Mouse (Mus musculus): ENCODE measurements around the gene Rtn3.

- TF ChIP-seq POLR2A (IDR thresholded peaks at IDR 0.05; ENCODE audit: low read depth, low read length): no peak
- TF ChIP-seq CTCF (conservative IDR thresholded peaks at IDR 0.05; ENCODE audit: insufficient read depth, insufficient read length, low read depth, low read length): no peak
Measured at GRCm38 (mm10) chr19:7523292-7523691, 40.2 kb upstream of the Rtn3 start.
